Mouse (Mus musculus) heart, embryonic 16.5 days (tissue): Measurements from ENCODE around the gene Fbxo46. TPM values are rescaled to one million over a fixed set of nuclear protein-coding genes. Genes with fewer than 3 reads are reported as not detected.

Experiments used
- ATAC-seq: fragments of 200-750 bp; cut with Nextera tagmentation; replicated peaks from 2 replicates; pipeline ENCODE4 v1.8.0; 2017; ENCODE audit warnings: moderate number of reproducible peaks; ENCODE audit not compliant: insufficient read depth, low FRiP score; ENCODE audit errors: extremely low read depth
- H3K27ac ChIP-seq: fragments of 300-500 bp; sonication (generic); 2 replicates; pipeline ENCODE4 v1.5.1; 2014; ENCODE audit warnings: mild to moderate bottlenecking, low read length, control low read depth, moderate library complexity
- H3K27me3 ChIP-seq: fragments of 300-500 bp; sonication (generic); 2 replicates; pipeline ENCODE4 v1.6.1; 2014; ENCODE audit warnings: low read length, mixed read lengths; ENCODE audit not compliant: control insufficient read depth, insufficient read depth
- H3K36me3 ChIP-seq: fragments of 300-500 bp; sonication (generic); 2 replicates; pipeline ENCODE4 v1.6.1; 2014; ENCODE audit not compliant: control insufficient read depth, insufficient read depth
- H3K4me1 ChIP-seq: fragments of 300-500 bp; sonication (generic); 2 replicates; pipeline ENCODE4 v1.6.1; 2014; ENCODE audit warnings: low read length, mixed read lengths; ENCODE audit not compliant: control insufficient read depth, insufficient read depth
- H3K4me2 ChIP-seq: fragments of 300-500 bp; sonication (generic); 2 replicates; pipeline ENCODE4 v1.6.1; 2014; ENCODE audit warnings: low read depth, mild to moderate bottlenecking, control low read depth, low read length
- H3K4me3 ChIP-seq: fragments of 300-500 bp; sonication (generic); 2 replicates; pipeline ENCODE4 v1.5.1; 2014; ENCODE audit warnings: mild to moderate bottlenecking, control low read depth, low read length
- H3K9ac ChIP-seq: fragments of 300-500 bp; sonication (generic); 2 replicates; pipeline ENCODE4 v1.6.1; 2014; ENCODE audit warnings: low read length, control low read depth
- H3K9me3 ChIP-seq: fragments of 300-500 bp; sonication (generic); replicated peaks from 2 replicates; pipeline ENCODE4 v1.6.1; 2016; ENCODE audit warnings: low read length; ENCODE audit not compliant: control insufficient read depth
- WGBS: fragments of 180-500 bp; shearing (Covaris S2); extraction: QIAGEN DNeasy Blood & Tissue Kit; methylation state at CpG from one replicate; pipeline ENCODE4 v1.1.7; 2014; 5-methylcytosine and 5-hydroxymethylcytosine counted together
- polyA plus RNA-seq: library from polyadenylated mRNA; unstranded; fragments of >200 nt; fragmentation: Nextera tagmentation; extraction: Ambion mirVana; gene quantifications from 2 replicates; pipeline ENCODE4 v1.2.1, GENCODE M21; 2015

The Fbxo46 gene
- polyA plus RNA-seq, 1 experiment from 2014 or later, result 9.8 TPM

DNA sequence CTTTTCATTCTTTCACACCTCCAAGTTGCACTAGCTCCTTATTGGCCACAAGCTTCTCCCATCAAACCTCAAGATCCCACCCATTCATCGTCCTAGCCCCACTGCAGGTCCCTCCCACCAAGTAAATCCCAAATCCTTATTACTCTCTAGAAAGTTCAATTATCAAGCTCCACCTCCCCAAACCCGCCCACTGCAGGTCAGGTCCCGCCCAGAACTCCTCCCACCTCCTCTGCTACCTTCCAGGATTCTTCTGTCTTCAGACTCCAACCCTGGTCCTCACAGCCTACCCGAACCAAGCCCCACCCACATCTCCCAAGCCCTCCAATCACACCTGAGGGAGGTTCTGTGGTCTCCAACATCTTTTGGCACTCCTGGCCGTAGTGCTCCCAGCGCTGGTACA lies 44.5 kb downstream of the Fbxo46 start:
- peaks cover 6% of the 10 kb centered on the region for H3K27me3 ChIP-seq
- 0 out of 2 replicates have a peak, but pooled peaks cover 4% of the 10 kb centered on the region for H3K36me3 ChIP-seq
- H3K9ac ChIP-seq, result peak overlapping the region; percentile 75
- 0 out of 2 replicates have a peak, but pooled peaks cover 5% of the 10 kb centered on the region for H3K9me3 ChIP-seq
- H3K4me1 ChIP-seq, result peaks cover 36% of the 10 kb centered on the region
- ATAC-seq, result peak; percentile 8; the same call in 1 of the 2 replicates
- H3K4me3 ChIP-seq, result peak overlapping the region; percentile 50
- WGBS, result 5% methylated on average over 6 of the region's 6 CpGs
- H3K4me2 ChIP-seq, result peak overlapping the region; percentile 62
- H3K27ac ChIP-seq, result no peak overlapping the region

DNA sequence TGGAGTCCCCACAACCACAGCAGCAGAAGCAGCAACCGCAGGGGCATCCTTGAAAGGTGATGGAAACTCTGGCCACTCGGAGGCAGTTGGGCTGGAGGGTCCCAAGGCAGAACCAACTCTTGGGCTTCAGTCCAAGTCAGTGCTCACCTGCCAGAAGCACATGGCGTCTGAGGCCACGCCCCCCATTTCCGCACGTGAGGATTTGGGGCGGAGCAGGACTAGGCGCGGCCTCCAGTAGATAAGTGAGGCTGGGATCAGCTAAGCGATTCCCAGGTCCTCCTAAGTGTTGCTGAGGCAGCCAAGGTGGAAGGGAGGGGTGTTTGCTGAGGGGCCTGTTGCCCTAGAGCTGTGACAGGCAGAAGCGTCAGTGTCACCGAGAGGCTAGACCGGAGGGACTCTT lies 45.3 kb downstream of the Fbxo46 start:
- Histone ChIP-seq H3K4me2 (peak overlapping the region; percentile 62), H3K27ac (peak overlapping the region; percentile 95), H3K9me3 (0 out of 2 replicates have a peak, but pooled peaks cover 5% of the 10 kb centered on the region), H3K27me3 (no peaks in the 10 kb centered on the region), H3K9ac (peak overlapping the region; percentile 75), H3K4me3 (peak overlapping the region; percentile 50), H3K36me3 (0 out of 2 replicates have a peak, but pooled peaks cover 4% of the 10 kb centered on the region), H3K4me1 (peaks cover 41% of the 10 kb centered on the region)
- peak; percentile 38 for ATAC-seq
- 1% methylated on average over 13 of the region's 13 CpGs for WGBS

DNA sequence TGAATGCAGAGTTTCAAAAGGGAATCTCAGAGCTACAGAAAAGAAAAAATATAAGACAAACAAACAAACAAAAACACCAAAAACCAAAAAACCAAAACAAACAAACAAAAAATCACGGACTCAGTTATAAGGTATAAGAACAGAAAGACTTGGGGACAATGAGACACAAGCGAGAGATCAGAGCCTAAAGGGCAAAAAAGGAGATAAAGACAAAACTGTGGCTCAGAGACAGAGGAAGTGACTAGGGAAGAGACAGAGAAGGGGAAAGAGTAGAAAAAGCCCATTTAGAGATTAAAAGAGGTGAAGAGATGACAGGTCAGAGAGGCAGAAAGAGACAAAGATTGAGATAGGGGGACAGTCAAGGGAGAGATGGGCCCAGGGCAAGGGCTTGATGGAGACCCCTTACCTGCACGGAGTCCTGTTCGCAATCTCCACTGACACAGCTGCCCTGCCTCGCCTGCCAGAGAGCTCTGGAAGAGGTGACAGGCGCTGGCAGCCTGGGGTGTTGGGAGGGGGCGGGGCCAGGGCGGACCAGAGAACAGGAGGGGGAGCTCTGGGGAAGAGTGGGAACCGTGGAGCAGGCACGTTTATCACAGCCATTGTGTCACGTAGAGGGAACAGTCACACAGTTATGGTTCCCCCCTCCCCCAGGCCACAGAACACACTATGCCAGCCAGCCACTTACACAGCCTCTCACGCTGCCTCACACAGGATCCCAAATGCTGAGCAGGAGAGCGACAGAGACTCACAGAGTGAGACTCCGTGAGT lies 46.2 kb downstream of the Fbxo46 start, which contains the start of gene Gipr:
Gene Gipr (minus strand): TSS at position 472 of the 768 bp plus-strand sequence.
- H3K9ac ChIP-seq, result peak within 1 kb of the TSS; percentile 75
- 0 out of 2 replicates have a peak, but pooled peaks cover 4% of the 10 kb centered on the region for H3K36me3 ChIP-seq
- peaks cover 43% of the 10 kb centered on the region for H3K4me1 ChIP-seq
- ATAC-seq, result peak; percentile 85
- H3K4me2 ChIP-seq, result peak within 1 kb of the TSS; percentile 62
- 0 out of 2 replicates have a peak, but pooled peaks cover 5% of the 10 kb centered on the region for H3K9me3 ChIP-seq
- H3K4me3 ChIP-seq, result peak within 1 kb of the TSS; percentile 50
- 7% methylated on average over 14 of the region's 14 CpGs for WGBS
- peak within 1 kb of the TSS; percentile 95 for H3K27ac ChIP-seq
- H3K27me3 ChIP-seq, result no peaks in the 10 kb centered on the region

DNA sequence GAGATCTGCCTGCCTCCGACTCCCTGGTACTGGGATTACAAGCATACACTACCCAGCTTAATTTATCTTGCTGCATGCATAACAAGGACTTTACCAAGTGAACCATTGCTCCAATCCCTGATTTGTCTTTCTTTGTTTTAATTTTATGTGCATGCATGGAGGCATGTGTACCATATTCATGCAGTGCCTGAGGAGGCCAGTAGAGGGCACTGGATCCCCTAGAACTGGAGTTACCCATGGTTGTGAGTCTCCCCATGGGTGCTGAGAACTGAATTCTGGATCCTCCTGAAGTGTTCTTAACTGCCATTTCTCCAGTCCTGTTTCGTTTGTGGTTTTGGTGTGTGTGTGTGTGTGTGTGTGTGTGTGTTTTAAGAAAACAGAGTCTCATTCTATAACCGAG lies 47.3 kb downstream of the Fbxo46 start:
- WGBS, result 82% methylated on average over 3 of the region's 3 CpGs
- Histone ChIP-seq H3K4me1 (peaks cover 50% of the 10 kb centered on the region), H3K36me3 (0 out of 2 replicates have a peak, but pooled peaks cover 4% of the 10 kb centered on the region)

DNA sequence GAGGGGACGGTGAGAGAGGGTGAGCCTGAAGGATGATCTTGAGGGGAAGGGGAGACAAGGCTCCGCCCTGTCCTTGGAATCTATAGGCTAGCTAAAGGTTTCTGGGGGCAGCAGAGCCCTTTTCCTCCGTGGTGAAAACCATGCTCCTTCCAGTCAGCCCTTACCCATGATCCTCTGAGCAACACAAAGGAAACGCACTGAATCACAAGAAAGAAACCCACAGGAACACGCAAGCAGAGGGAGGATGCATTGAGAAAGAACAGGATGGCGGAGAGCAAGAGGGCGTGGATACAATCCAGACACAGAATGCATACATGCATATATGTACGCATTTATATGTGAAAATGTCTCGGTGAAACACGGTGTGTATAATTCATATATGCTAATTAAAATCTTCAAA lies 49.8 kb downstream of the Fbxo46 start:
- H3K4me3 ChIP-seq, result no peak overlapping the region
- no peaks in the 10 kb centered on the region for H3K36me3 ChIP-seq
- H3K9ac ChIP-seq, result peak overlapping the region; percentile 5; the same call in 1 of the 2 replicates
- H3K27ac ChIP-seq, result peak overlapping the region; percentile 93
- H3K4me1 ChIP-seq, result peaks cover 50% of the 10 kb centered on the region
- ATAC-seq, result no peak
- H3K9me3 ChIP-seq, result 0 out of 2 replicates have a peak, but pooled peaks cover 5% of the 10 kb centered on the region
- no peaks in the 10 kb centered on the region for H3K27me3 ChIP-seq
- no peak overlapping the region for H3K4me2 ChIP-seq
- WGBS, result 60% methylated on average over 10 of the region's 10 CpGs

More for the DNA sequence above, 47.3 kb downstream of the Fbxo46 start:
- no peak for ATAC-seq
- Histone ChIP-seq H3K4me3 (no peak overlapping the region), H3K9ac (no peak overlapping the region), H3K27ac (peak overlapping the region; percentile 95), H3K4me2 (no peak overlapping the region), H3K27me3 (no peaks in the 10 kb centered on the region), H3K9me3 (0 out of 2 replicates have a peak, but pooled peaks cover 5% of the 10 kb centered on the region)

DNA sequence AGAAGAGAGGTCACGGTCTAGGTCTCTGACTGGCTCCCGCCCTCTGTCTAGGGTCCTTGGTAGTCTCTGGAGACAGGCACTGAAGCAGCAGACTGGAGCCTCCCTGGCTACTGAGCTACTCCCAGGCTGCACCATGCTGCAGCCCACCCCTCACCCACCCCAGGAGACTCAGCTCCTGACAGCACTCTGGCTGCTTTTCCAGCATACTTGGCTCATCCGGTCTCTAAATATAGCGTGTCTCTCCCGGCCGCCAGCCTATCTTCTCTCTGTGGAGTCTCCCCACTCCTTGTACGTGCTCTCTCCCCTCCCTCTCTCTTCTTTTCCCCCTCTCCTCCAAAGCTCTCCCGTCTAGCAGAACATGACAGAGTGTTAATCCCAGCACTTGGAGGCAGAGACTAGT lies 50.5 kb downstream of the Fbxo46 start:
- WGBS, result 18% methylated on average over 8 of the region's 8 CpGs
- H3K4me1 ChIP-seq, result peaks cover 43% of the 10 kb centered on the region

DNA sequence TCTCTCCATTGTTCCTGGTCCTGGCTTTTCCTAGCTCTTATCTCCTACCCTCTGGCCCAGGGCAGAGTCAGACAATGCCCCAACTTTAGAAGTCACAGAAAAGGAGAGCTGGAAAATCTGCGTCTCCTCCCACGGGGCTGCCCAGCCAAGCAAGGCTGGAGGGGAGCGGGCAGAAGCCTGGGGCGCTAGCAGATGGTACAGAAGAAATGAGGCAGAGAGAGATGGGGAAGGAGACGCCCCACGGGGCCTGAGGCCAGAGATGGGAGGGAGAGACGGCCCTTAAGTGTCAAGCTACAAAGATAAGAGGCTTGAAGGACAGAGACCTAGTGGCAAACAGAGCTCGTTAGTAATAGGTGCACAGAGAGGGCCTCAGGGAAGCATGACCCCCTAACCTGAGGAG lies 52.2 kb downstream of the Fbxo46 start:
- Histone ChIP-seq H3K4me2 (no peak overlapping the region), H3K4me1 (peaks cover 38% of the 10 kb centered on the region)
- ATAC-seq, result no peak

More for the DNA sequence above, 50.5 kb downstream of the Fbxo46 start:
- Histone ChIP-seq H3K4me2 (peak overlapping the region; percentile 19; the same call in 1 of the 2 replicates), H3K36me3 (no peaks in the 10 kb centered on the region), H3K4me3 (no peak overlapping the region), H3K27ac (peak overlapping the region; percentile 93), H3K9ac (peak overlapping the region; percentile 32; the same call in 1 of the 2 replicates), H3K9me3 (0 out of 2 replicates have a peak, but pooled peaks cover 5% of the 10 kb centered on the region), H3K27me3 (peaks cover 4% of the 10 kb centered on the region)
- ATAC-seq, result peak; percentile 84

DNA sequence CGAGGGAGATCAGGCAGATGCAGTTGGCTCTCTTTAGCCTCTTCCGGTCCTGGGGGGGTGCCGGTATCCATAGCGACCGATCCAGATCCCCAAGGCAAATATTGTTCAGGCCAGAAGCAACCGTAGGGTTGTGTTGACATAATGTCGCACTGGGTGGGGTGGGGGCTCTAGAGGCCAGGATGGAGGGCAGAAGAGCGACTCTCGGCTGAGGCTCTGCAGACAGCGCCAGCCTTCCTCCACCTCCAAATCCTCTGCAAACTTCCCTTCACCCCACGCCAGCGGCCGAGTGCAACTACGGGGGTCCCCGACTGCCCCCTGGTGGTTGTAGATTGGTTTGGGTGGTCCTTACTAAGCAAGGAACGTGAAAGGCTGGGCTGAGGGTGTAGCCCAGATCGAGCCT lies 53.2 kb downstream of the Fbxo46 start:
- Histone ChIP-seq H3K4me3 (peak overlapping the region; percentile 30; the same call in 1 of the 2 replicates), H3K4me1 (peaks cover 37% of the 10 kb centered on the region), H3K4me2 (peak overlapping the region; percentile 59), H3K27ac (peak overlapping the region; percentile 88), H3K36me3 (no peaks in the 10 kb centered on the region), H3K9me3 (no peaks in the 10 kb centered on the region), H3K9ac (peak overlapping the region; percentile 64), H3K27me3 (peaks cover 30% of the 10 kb centered on the region)
- WGBS, result 6% methylated on average over 17 of the region's 17 CpGs
- peak; percentile 42 for ATAC-seq

More for the DNA sequence above, 52.2 kb downstream of the Fbxo46 start:
- 26% methylated on average over 8 of the region's 8 CpGs for WGBS
- Histone ChIP-seq H3K9ac (peak overlapping the region; percentile 64), H3K27me3 (peaks cover 19% of the 10 kb centered on the region), H3K4me3 (no peak overlapping the region), H3K9me3 (0 out of 2 replicates have a peak, but pooled peaks cover 5% of the 10 kb centered on the region), H3K27ac (peak overlapping the region; percentile 88), H3K36me3 (no peaks in the 10 kb centered on the region)
